Mouse (Mus musculus) stomach, embryonic 14.5 days (tissue): ENCODE results near the gene Phldb2. TPM values are rescaled to one million over a fixed set of nuclear protein-coding genes. Genes with fewer than 3 reads are reported as not detected.

Source experiments
- ATAC-seq: fragments of 200-750 bp; cut with Nextera tagmentation; 2 replicates; pipeline ENCODE4 v1.8.0; 2017; ENCODE audit warnings: low read depth, moderate TSS enrichment; ENCODE audit not compliant: insufficient number of reproducible peaks, insufficient read depth, low FRiP score
- H3K27ac ChIP-seq: fragments of 300-500 bp; sonication (generic); 2 replicates; pipeline ENCODE4 v1.5.1; 2014; ENCODE audit warnings: mild to moderate bottlenecking, low read length, moderate library complexity, mixed read lengths
- H3K27me3 ChIP-seq: fragments of 300-500 bp; sonication (generic); 2 replicates; pipeline ENCODE4 v1.6.1; 2014; ENCODE audit warnings: low read length, control low read depth, mixed read lengths; ENCODE audit not compliant: control insufficient read depth, insufficient read depth
- H3K36me3 ChIP-seq: fragments of 300-500 bp; sonication (generic); 2 replicates; pipeline ENCODE4 v1.6.1; 2014; ENCODE audit warnings: mild to moderate bottlenecking, control low read depth, low read length, moderate library complexity, mixed read lengths; ENCODE audit not compliant: control insufficient read depth, insufficient read depth
- H3K4me1 ChIP-seq: fragments of 300-500 bp; sonication (generic); 2 replicates; pipeline ENCODE4 v1.6.1; 2014; ENCODE audit warnings: low read length, control low read depth, mixed read lengths; ENCODE audit not compliant: control insufficient read depth, insufficient read depth
- H3K4me2 ChIP-seq: fragments of 300-500 bp; sonication (generic); replicated peaks from 2 replicates; pipeline ENCODE4 v1.6.1; 2014; ENCODE audit warnings: low read depth, low read length, control low read depth
- H3K4me3 ChIP-seq: fragments of 300-500 bp; sonication (generic); 2 replicates; pipeline ENCODE4 v1.5.1; 2014; ENCODE audit warnings: low read depth, low read length, control low read depth
- H3K9ac ChIP-seq: fragments of 300-500 bp; sonication (generic); replicated peaks from 2 replicates; pipeline ENCODE4 v1.6.1; 2014; ENCODE audit warnings: low read depth, mild to moderate bottlenecking, control low read depth, low read length, moderate library complexity, mixed read lengths
- H3K9me3 ChIP-seq: fragments of 300-500 bp; sonication (generic); 2 replicates; pipeline ENCODE4 v1.6.1; 2016; ENCODE audit warnings: low read depth, low read length, control low read depth; ENCODE audit not compliant: control insufficient read depth
- WGBS: fragments of 180-500 bp; shearing (Covaris S2); extraction: QIAGEN DNeasy Blood & Tissue Kit; methylation state at CpG from one replicate; pipeline ENCODE4 v1.1.7; 2014; 5-methylcytosine and 5-hydroxymethylcytosine counted together
- polyA plus RNA-seq: library from polyadenylated mRNA; unstranded; fragments of >200 nt; fragmentation: Nextera tagmentation; extraction: Ambion mirVana; gene quantifications from 2 replicates; pipeline ENCODE4 v1.2.1, GENCODE M21; 2014

Gene Phldb2
- 29.7 and 31.2 TPM in 2 replicates for polyA plus RNA-seq

GRCm38 (mm10) chr16:45953394-45953793, at the start of gene Phldb2:
Phldb2 (minus strand) TSS chr16:45953598.
- H3K36me3 ChIP-seq: no peaks in the 10 kb centered on the region
- no peaks in the 10 kb centered on the region for H3K9me3 ChIP-seq
- H3K4me1 ChIP-seq: 0 out of 2 replicates have a peak, but pooled peaks cover 2% of the 10 kb centered on the region
- H3K4me3 ChIP-seq: no peak within 1 kb of the TSS
- no peak within 1 kb of the TSS for H3K4me2 ChIP-seq
- no peak for ATAC-seq
- WGBS: 64% methylated on average over 4 of the region's 4 CpGs
- no peak within 1 kb of the TSS for H3K9ac ChIP-seq
- no peaks in the 10 kb centered on the region for H3K27me3 ChIP-seq
- H3K27ac ChIP-seq: peak within 1 kb of the TSS; percentile 62; the same call in 1 of the 2 replicates

- H3K27me3 ChIP-seq: no peaks in the 10 kb centered on the region
- H3K27ac ChIP-seq: no peak overlapping the region
- H3K9me3 ChIP-seq: no peaks in the 10 kb centered on the region
- ATAC-seq: no peak
- no peak overlapping the region for H3K4me3 ChIP-seq
- no peak overlapping the region for H3K4me2 ChIP-seq
- no peak overlapping the region for H3K9ac ChIP-seq
- no peaks in the 10 kb centered on the region for H3K4me1 ChIP-seq
- WGBS: 80% methylated on average over 10 of the region's 10 CpGs
- no peaks in the 10 kb centered on the region for H3K36me3 ChIP-seq
These were observed 48.3 kb upstream of the Phldb2 start for GRCm38 (mm10) chr16:46001550-46002166.

- Histone ChIP-seq H3K9me3 (no peaks in the 10 kb centered on the region), H3K4me1 (no peaks in the 10 kb centered on the region), H3K4me2 (no peak overlapping the region), H3K27ac (no peak overlapping the region), H3K4me3 (no peak overlapping the region), H3K36me3 (no peaks in the 10 kb centered on the region), H3K27me3 (no peaks in the 10 kb centered on the region), H3K9ac (no peak overlapping the region)
- WGBS: 84% methylated on average over 3 of the region's 3 CpGs
- ATAC-seq: no peak
These were observed 47.6 kb upstream of the Phldb2 start for GRCm38 (mm10) chr16:46000976-46001375.

- no peak overlapping the region for H3K4me2 ChIP-seq
- no peak overlapping the region for H3K9ac ChIP-seq
- WGBS: 76% methylated on average over 10 of the region's 10 CpGs
- H3K27ac ChIP-seq: no peak overlapping the region
- no peak for ATAC-seq
- no peaks in the 10 kb centered on the region for H3K27me3 ChIP-seq
- H3K4me3 ChIP-seq: no peak overlapping the region
- no peaks in the 10 kb centered on the region for H3K36me3 ChIP-seq
- H3K9me3 ChIP-seq: no peaks in the 10 kb centered on the region
- no peaks in the 10 kb centered on the region for H3K4me1 ChIP-seq
These were observed 46.2 kb upstream of the Phldb2 start for GRCm38 (mm10) chr16:45999374-46000191.

- ATAC-seq: no peak
- Histone ChIP-seq H3K36me3 (no peaks in the 10 kb centered on the region), H3K9ac (no peak overlapping the region), H3K9me3 (no peaks in the 10 kb centered on the region), H3K4me3 (no peak overlapping the region), H3K4me2 (no peak overlapping the region), H3K27ac (no peak overlapping the region), H3K27me3 (no peaks in the 10 kb centered on the region), H3K4me1 (no peaks in the 10 kb centered on the region)
- 76% methylated on average over 7 of the region's 7 CpGs for WGBS
These were observed 44.8 kb upstream of the Phldb2 start for GRCm38 (mm10) chr16:45998231-45998630.

- Histone ChIP-seq H3K4me2 (no peak overlapping the region), H3K36me3 (no peaks in the 10 kb centered on the region), H3K4me1 (no peaks in the 10 kb centered on the region), H3K9ac (no peak overlapping the region), H3K27me3 (no peaks in the 10 kb centered on the region), H3K4me3 (no peak overlapping the region), H3K9me3 (no peaks in the 10 kb centered on the region), H3K27ac (no peak overlapping the region)
- 47% methylated on average over 10 of the region's 10 CpGs for WGBS
- ATAC-seq: no peak
These were observed 37.7 kb upstream of the Phldb2 start for GRCm38 (mm10) chr16:45990901-45991676.

- WGBS: 81% methylated on average over 1 of the region's 1 CpGs
- H3K9me3 ChIP-seq: no peaks in the 10 kb centered on the region
These were observed 32.8 kb upstream of the Phldb2 start for GRCm38 (mm10) chr16:45986236-45986635.

More at GRCm38 (mm10) chr16:45986236-45986635, 32.8 kb upstream of the Phldb2 start:
- no peak overlapping the region for H3K27ac ChIP-seq
- ATAC-seq: no peak
- H3K4me3 ChIP-seq: no peak overlapping the region
- H3K4me1 ChIP-seq: no peaks in the 10 kb centered on the region
- H3K9ac ChIP-seq: no peak overlapping the region
- no peaks in the 10 kb centered on the region for H3K27me3 ChIP-seq
- no peaks in the 10 kb centered on the region for H3K36me3 ChIP-seq
- H3K4me2 ChIP-seq: no peak overlapping the region
